Mouse (Mus musculus) small intestine, adult 10 weeks (tissue): ENCODE measurements around the gene Inpp4a. TPM values are rescaled to one million over a fixed set of nuclear protein-coding genes. Genes with fewer than 3 reads are reported as not detected.

Source experiments
- polyA plus RNA-seq: library from polyadenylated mRNA; stranded (reverse); fragments of 350-450 nt; fragmentation: Illumina TruSeq; extraction: RNeasy Lipid Tissue Mini Kit (QIAGEN cat#74804); gene quantifications from one replicate; pipeline ENCODE4 v1.2.3, GENCODE M21; 2014; ENCODE audit warnings: low replicate concordance

Gene Inpp4a
- polyA plus RNA-seq, result 16.0 TPM

DNA sequence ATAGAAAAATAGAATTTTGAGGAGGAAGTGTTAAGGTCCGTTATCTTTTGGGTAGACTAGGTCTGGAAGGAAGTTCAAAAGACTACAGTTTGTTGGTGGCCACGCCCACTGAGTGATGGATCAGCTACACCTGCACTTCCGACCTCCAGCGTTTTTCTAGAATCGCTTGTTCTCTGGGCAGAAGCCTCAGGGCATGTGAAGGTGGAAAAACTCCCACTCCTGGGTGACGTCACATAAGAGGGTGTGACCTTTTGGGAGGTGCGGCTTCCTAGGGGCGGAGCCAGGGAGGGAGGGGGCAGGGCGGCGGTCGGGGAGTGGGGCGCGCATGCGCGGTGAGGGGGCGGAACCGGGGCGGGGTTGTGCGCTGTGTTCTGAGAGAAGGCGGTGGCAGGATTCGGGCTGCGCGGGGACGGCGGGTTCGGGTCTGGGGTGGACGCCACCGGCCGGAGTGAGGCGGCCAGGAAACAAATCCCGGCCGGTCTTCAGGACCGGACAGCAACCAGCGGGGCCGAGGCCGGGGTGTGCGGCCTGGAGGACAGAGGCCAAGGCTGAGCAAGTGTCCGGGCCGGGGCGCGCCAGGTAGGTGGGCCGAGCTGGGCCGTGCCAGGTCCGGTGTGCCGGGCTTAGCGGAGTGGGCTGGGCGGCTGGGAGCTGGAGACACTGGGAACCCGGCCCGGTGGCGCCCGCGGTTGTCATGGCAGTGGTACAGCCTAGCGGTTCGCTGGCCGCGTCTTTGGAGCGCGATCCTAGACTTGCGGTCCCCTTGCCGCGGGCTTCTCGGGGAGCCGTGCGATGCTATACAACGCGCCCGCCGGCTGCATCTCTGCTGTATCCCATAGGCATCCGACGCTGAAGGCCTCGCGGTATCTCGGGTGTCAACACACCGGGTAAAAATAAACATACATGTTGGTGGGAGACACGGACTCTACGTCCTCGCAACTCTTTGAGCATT, at the start of gene Inpp4a:
Gene Inpp4a (plus strand): TSS at position 326 of the 952 bp plus-strand sequence.

DNA sequence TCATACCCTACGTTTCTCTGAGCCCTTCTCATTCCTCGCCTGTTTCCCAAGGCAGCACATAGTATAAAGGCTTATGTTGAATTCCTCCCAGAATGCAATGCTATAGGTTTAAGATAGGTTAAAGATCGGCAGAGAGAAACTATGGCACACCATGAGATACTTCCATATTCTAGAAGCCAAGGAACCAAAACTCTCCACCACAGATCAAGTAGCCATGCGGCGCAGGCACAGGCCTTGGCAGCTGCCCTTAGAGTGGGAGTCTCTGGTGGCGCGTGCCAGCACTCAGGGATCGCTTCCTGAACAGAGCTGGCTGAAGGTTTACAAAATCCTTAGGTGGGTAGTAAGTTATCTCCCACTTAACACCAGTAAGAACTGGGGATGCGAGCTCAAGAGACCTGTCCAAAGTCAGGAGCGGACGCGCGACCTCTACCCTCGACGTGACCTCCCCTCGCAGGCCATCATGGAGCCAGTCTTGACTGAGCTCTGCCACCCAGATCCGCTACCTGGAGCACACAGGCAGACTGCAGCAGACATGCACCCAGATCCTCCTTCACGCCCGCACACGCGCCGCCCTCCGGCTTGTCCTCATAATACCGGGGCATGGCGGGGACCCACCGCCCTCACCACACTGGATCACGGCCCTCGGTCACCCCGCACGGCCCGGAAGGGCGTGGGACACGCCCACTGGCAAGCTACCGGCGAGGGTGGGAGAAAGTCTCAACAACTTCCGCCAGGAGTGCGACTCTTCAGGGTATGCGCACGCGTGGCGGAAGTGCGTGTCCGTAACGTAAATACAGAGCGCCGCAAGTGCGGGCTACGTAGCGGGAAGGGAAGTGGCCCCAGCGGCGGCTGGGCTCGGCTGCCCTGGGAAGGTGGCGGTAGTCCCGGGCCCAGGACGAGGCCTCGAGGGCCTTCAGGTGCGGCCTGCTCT, 130.0 kb downstream of the Inpp4a start, which contains the start of the genes Coa5 and Unc50:
Gene Coa5 (minus strand): TSS at position 738 of the 931 bp plus-strand sequence.
Gene Unc50 (plus strand): TSS at position 774 of the 931 bp plus-strand sequence.

Other genes with a start within 250 kb of the Inpp4a start
- gene Cnga3, start 85.4 kb upstream of the Inpp4a start, polyA plus RNA-seq, result not detected
- gene Coa5, start 130.2 kb downstream of the Inpp4a start, polyA plus RNA-seq, result 157 TPM
- 44.3 TPM for gene Unc50, start 130.3 kb downstream of the Inpp4a start, polyA plus RNA-seq
- gene Mgat4a, start 241.2 kb downstream of the Inpp4a start, polyA plus RNA-seq, result 433 TPM